Mouse (Mus musculus): Measurements from ENCODE around the gene Snx18. TPM values are rescaled to one million over a fixed set of nuclear protein-coding genes. Genes with fewer than 3 reads are reported as not detected.

The Snx18 gene
- polyA plus RNA-seq, 1 experiment from 2014 or later, result 20.1 TPM

DNA sequence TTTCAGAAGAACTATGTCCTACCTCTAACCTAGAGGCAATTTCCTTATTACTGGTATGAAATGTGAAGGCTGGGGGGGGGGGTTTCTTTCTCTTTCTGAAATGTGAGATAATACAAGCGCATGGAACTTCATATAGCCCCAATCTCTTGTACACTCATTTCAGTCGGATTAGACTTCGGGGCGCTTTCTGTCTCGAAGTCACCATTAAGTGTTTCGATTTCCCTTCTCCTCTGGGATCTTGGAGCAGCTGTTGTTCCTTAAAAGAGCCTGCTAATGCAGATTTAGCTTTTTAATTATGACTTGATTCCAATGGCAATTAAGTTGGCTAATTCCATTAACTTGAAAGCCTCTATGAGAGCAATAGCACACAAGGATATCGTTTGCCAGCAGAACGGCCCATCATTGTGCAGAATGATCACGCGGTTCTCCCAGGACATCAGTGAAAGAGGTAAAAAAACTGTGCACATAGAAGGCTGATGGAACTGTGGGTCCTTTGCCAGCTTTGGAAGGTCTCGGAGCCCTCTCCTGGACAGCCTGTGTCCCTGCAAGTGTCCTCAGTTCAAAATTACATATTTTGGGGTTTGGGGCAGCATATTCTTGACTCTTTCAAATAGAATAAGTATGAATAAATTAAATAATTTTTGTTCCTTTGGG, 22.7 kb upstream of the Snx18 start:
- peak; percentile 44; the same call in 1 of the 2 replicates for ATAC-seq (ENCODE audit: low FRiP score)
- 82% methylated on average over 11 of the region's 11 CpGs for WGBS
- DNase-seq (ENCODE audit: low spot score, missing footprints), result no peak
- Histone ChIP-seq H3K9me3 (ENCODE audit: control insufficient read depth, low read length) (no peaks in the 10 kb centered on the region), H3K36me3 (ENCODE audit: control insufficient read depth, insufficient read depth, low read length) (no peaks in the 10 kb centered on the region), H3K27me3 (ENCODE audit: control insufficient read depth, insufficient read depth, low read length) (no peaks in the 10 kb centered on the region), H3K4me3 (ENCODE audit: low read depth, low read length) (no peak overlapping the region), H3K4me2 (no peak overlapping the region), H3K27ac (ENCODE audit: low read depth, low read length) (no peak overlapping the region), H3K9ac (ENCODE audit: low read length) (no peak overlapping the region), H3K4me1 (ENCODE audit: control insufficient read depth, insufficient read depth, low read length) (no peaks in the 10 kb centered on the region)

- Histone ChIP-seq H3K4me1 (ENCODE audit: control insufficient read depth, insufficient read depth, low read length) (no peaks in the 10 kb centered on the region), H3K9ac (ENCODE audit: low read length) (no peak overlapping the region), H3K27me3 (ENCODE audit: control insufficient read depth, insufficient read depth, low read length) (no peaks in the 10 kb centered on the region), H3K9me3 (ENCODE audit: control insufficient read depth, low read length) (no peaks in the 10 kb centered on the region), H3K36me3 (ENCODE audit: control insufficient read depth, insufficient read depth, low read length) (no peaks in the 10 kb centered on the region), H3K4me3 (ENCODE audit: low read depth, low read length) (no peak overlapping the region), H3K4me2 (no peak overlapping the region), H3K27ac (ENCODE audit: low read depth, low read length) (no peak overlapping the region)
- DNase-seq (ENCODE audit: low spot score, missing footprints), result peak; percentile 91
- ATAC-seq (ENCODE audit: low FRiP score), result no peak
- 32% methylated on average over 7 of the region's 7 CpGs for WGBS
Observed at GRCm38 (mm10) chr13:113638914-113639313, 20.6 kb upstream of the Snx18 start.

- no peaks in the 10 kb centered on the region for H3K4me1 ChIP-seq (ENCODE audit: control insufficient read depth, insufficient read depth, low read length)
- WGBS, result 87% methylated on average over 17 of the region's 17 CpGs
- no peak overlapping the region for H3K27ac ChIP-seq (ENCODE audit: low read depth, low read length)
- H3K4me3 ChIP-seq (ENCODE audit: low read depth, low read length), result no peak overlapping the region
- no peaks in the 10 kb centered on the region for H3K36me3 ChIP-seq (ENCODE audit: control insufficient read depth, insufficient read depth, low read length)
- no peak for ATAC-seq (ENCODE audit: low FRiP score)
- H3K9ac ChIP-seq (ENCODE audit: low read length), result no peak overlapping the region
- DNase-seq (ENCODE audit: low spot score, missing footprints), result no peak
- no peaks in the 10 kb centered on the region for H3K9me3 ChIP-seq (ENCODE audit: control insufficient read depth, low read length)
- H3K4me2 ChIP-seq, result no peak overlapping the region
- no peaks in the 10 kb centered on the region for H3K27me3 ChIP-seq (ENCODE audit: control insufficient read depth, insufficient read depth, low read length)
Observed at GRCm38 (mm10) chr13:113635799-113636222, 17.4 kb upstream of the Snx18 start.

GRCm38 (mm10) chr13:113634732-113635481, 16.5 kb upstream of the Snx18 start:
- no peaks in the 10 kb centered on the region for H3K36me3 ChIP-seq (ENCODE audit: control insufficient read depth, insufficient read depth, low read length)
- H3K27me3 ChIP-seq (ENCODE audit: control insufficient read depth, insufficient read depth, low read length), result no peaks in the 10 kb centered on the region
- H3K9me3 ChIP-seq (ENCODE audit: control insufficient read depth, low read length), result no peaks in the 10 kb centered on the region
- H3K27ac ChIP-seq (ENCODE audit: low read depth, low read length), result no peak overlapping the region
- H3K9ac ChIP-seq (ENCODE audit: low read length), result no peak overlapping the region
- H3K4me2 ChIP-seq, result no peak overlapping the region
- H3K4me3 ChIP-seq (ENCODE audit: low read depth, low read length), result no peak overlapping the region
- H3K4me1 ChIP-seq (ENCODE audit: control insufficient read depth, insufficient read depth, low read length), result no peaks in the 10 kb centered on the region
- 91% methylated on average over 15 of the region's 15 CpGs for WGBS
- no peak for ATAC-seq (ENCODE audit: low FRiP score)
- DNase-seq (ENCODE audit: low spot score, missing footprints), result peak; percentile 81

GRCm38 (mm10) chr13:113632506-113632905, 14.1 kb upstream of the Snx18 start:
- WGBS, result 59% methylated on average over 6 of the region's 6 CpGs

GRCm38 (mm10) chr13:113627601-113628000, 9.2 kb upstream of the Snx18 start:
- WGBS, result 83% methylated on average over 8 of the region's 8 CpGs
- Histone ChIP-seq H3K9me3 (ENCODE audit: control insufficient read depth, low read length) (no peaks in the 10 kb centered on the region), H3K9ac (ENCODE audit: low read length) (no peak overlapping the region), H3K4me2 (no peak overlapping the region), H3K4me3 (ENCODE audit: low read depth, low read length) (no peak overlapping the region), H3K27ac (ENCODE audit: low read depth, low read length) (no peak overlapping the region), H3K27me3 (ENCODE audit: control insufficient read depth, insufficient read depth, low read length) (no peaks in the 10 kb centered on the region), H3K4me1 (ENCODE audit: control insufficient read depth, insufficient read depth, low read length) (no peaks in the 10 kb centered on the region), H3K36me3 (ENCODE audit: control insufficient read depth, insufficient read depth, low read length) (no peaks in the 10 kb centered on the region)
- DNase-seq (ENCODE audit: low spot score, missing footprints) (no peak), ATAC-seq (ENCODE audit: low FRiP score) (no peak)

More at GRCm38 (mm10) chr13:113632506-113632905, 14.1 kb upstream of the Snx18 start:
- Histone ChIP-seq H3K27ac (ENCODE audit: low read depth, low read length) (no peak overlapping the region), H3K9ac (ENCODE audit: low read length) (no peak overlapping the region), H3K9me3 (ENCODE audit: control insufficient read depth, low read length) (no peaks in the 10 kb centered on the region), H3K27me3 (ENCODE audit: control insufficient read depth, insufficient read depth, low read length) (no peaks in the 10 kb centered on the region), H3K36me3 (ENCODE audit: control insufficient read depth, insufficient read depth, low read length) (no peaks in the 10 kb centered on the region), H3K4me3 (ENCODE audit: low read depth, low read length) (no peak overlapping the region), H3K4me1 (ENCODE audit: control insufficient read depth, insufficient read depth, low read length) (no peaks in the 10 kb centered on the region), H3K4me2 (no peak overlapping the region)
- ATAC-seq (ENCODE audit: low FRiP score) (no peak), DNase-seq (ENCODE audit: low spot score, missing footprints) (no peak)

GRCm38 (mm10) chr13:113622865-113623255, 4.5 kb upstream of the Snx18 start:
- 84% methylated on average over 8 of the region's 8 CpGs for WGBS
- Histone ChIP-seq H3K4me3 (ENCODE audit: low read depth, low read length) (no peak overlapping the region), H3K4me2 (no peak overlapping the region), H3K27me3 (ENCODE audit: control insufficient read depth, insufficient read depth, low read length) (no peaks in the 10 kb centered on the region), H3K27ac (ENCODE audit: low read depth, low read length) (no peak overlapping the region), H3K4me1 (ENCODE audit: control insufficient read depth, insufficient read depth, low read length) (peaks cover 2% of the 10 kb centered on the region; the same call in 1 of the 2 replicates), H3K9ac (ENCODE audit: low read length) (no peak overlapping the region), H3K9me3 (ENCODE audit: control insufficient read depth, low read length) (no peaks in the 10 kb centered on the region), H3K36me3 (ENCODE audit: control insufficient read depth, insufficient read depth, low read length) (no peaks in the 10 kb centered on the region)
- ATAC-seq (ENCODE audit: low FRiP score) (no peak), DNase-seq (ENCODE audit: low spot score, missing footprints) (no peak)

GRCm38 (mm10) chr13:113622122-113622864, 3.9 kb upstream of the Snx18 start:
- no peak for DNase-seq (ENCODE audit: low spot score, missing footprints)
- no peaks in the 10 kb centered on the region for H3K27me3 ChIP-seq (ENCODE audit: control insufficient read depth, insufficient read depth, low read length)
- no peak overlapping the region for H3K4me2 ChIP-seq
- 55% methylated on average over 11 of the region's 11 CpGs for WGBS
- H3K4me1 ChIP-seq (ENCODE audit: control insufficient read depth, insufficient read depth, low read length), result peaks cover 7% of the 10 kb centered on the region
- H3K4me3 ChIP-seq (ENCODE audit: low read depth, low read length), result no peak overlapping the region
- no peak overlapping the region for H3K27ac ChIP-seq (ENCODE audit: low read depth, low read length)
- H3K9me3 ChIP-seq (ENCODE audit: control insufficient read depth, low read length), result no peaks in the 10 kb centered on the region
- no peak overlapping the region for H3K9ac ChIP-seq (ENCODE audit: low read length)
- no peak for ATAC-seq (ENCODE audit: low FRiP score)
- H3K36me3 ChIP-seq (ENCODE audit: control insufficient read depth, insufficient read depth, low read length), result no peaks in the 10 kb centered on the region

DNA sequence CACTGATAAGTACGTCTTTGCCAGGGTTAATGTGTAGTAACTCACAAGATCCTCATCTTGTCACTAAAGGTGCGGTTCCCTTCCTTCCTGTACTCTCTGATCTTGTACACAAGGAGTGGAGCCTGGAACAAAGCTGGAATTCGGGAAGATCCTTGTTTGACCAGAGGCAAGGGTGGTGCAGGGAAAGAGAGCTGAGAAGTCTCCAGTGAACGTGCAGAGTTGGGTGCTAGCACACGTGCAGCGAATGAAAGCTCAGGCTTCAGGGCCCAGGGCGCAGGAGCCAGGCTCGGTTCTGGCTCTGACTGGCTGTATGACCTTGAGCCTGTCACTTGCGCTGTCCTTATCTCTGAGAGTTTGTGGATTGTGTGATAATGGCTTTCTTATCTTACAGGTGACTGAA, 639 bp upstream of the Snx18 start:
- DNase-seq (ENCODE audit: low spot score, missing footprints) (no peak), ATAC-seq (ENCODE audit: low FRiP score) (no peak)
- peak overlapping the region; percentile 16; the same call in 1 of the 2 replicates for H3K9ac ChIP-seq (ENCODE audit: low read length)
- H3K4me1 ChIP-seq (ENCODE audit: control insufficient read depth, insufficient read depth, low read length), result peaks cover 40% of the 10 kb centered on the region
- 75% methylated on average over 9 of the region's 9 CpGs for WGBS
- no peak overlapping the region for H3K27ac ChIP-seq (ENCODE audit: low read depth, low read length)
- H3K36me3 ChIP-seq (ENCODE audit: control insufficient read depth, insufficient read depth, low read length), result no peaks in the 10 kb centered on the region
- no peak overlapping the region for H3K4me2 ChIP-seq
- H3K9me3 ChIP-seq (ENCODE audit: control insufficient read depth, low read length), result no peaks in the 10 kb centered on the region
- H3K4me3 ChIP-seq (ENCODE audit: low read depth, low read length), result no peak overlapping the region
- no peaks in the 10 kb centered on the region for H3K27me3 ChIP-seq (ENCODE audit: control insufficient read depth, insufficient read depth, low read length)

All from midbrain, embryonic 11.5 days (tissue).